Mouse (Mus musculus) neural tube, embryonic 14.5 days (tissue): ENCODE results near the gene Zfp770. TPM values are rescaled to one million over a fixed set of nuclear protein-coding genes. Genes with fewer than 3 reads are reported as not detected.
"Not testable (repeated sequence)": the region's sequence is repeated elsewhere in the genome, so short reads cannot be mapped to it uniquely, and the experiment has no call there.

ENCODE experiments used
- ATAC-seq: fragments of 200-750 bp; cut with Nextera tagmentation; 2 replicates; pipeline ENCODE4 v1.8.0; 2017; ENCODE audit warnings: low read depth, mild to moderate bottlenecking, moderate TSS enrichment, moderate library complexity
- H3K27ac ChIP-seq: fragments of 300-500 bp; sonication (generic); 2 replicates; pipeline ENCODE4 v1.5.1; 2014; ENCODE audit warnings: low read depth, mild to moderate bottlenecking, control low read depth, low read length, moderate library complexity, mixed read lengths
- H3K27me3 ChIP-seq: fragments of 300-500 bp; sonication (generic); 2 replicates; pipeline ENCODE4 v1.6.1; 2014; ENCODE audit warnings: low read length; ENCODE audit not compliant: control insufficient read depth, insufficient read depth
- H3K36me3 ChIP-seq: fragments of 300-500 bp; sonication (generic); 2 replicates; pipeline ENCODE4 v1.6.1; 2014; ENCODE audit warnings: low read length, mixed read lengths; ENCODE audit not compliant: control insufficient read depth, insufficient read depth
- H3K4me1 ChIP-seq: fragments of 300-500 bp; sonication (generic); 2 replicates; pipeline ENCODE4 v1.6.1; 2014; ENCODE audit warnings: low read length; ENCODE audit not compliant: control insufficient read depth, insufficient read depth
- H3K4me2 ChIP-seq: fragments of 300-500 bp; sonication (generic); 2 replicates; pipeline ENCODE4 v1.6.1; 2014; ENCODE audit warnings: mild to moderate bottlenecking, low read depth, low read length, control low read depth
- H3K4me3 ChIP-seq: fragments of 300-500 bp; sonication (generic); 2 replicates; pipeline ENCODE4 v1.5.1; 2014; ENCODE audit warnings: low read depth, low read length, control low read depth, mixed read lengths
- H3K9ac ChIP-seq: fragments of 300-500 bp; sonication (generic); replicated peaks from 2 replicates; pipeline ENCODE4 v1.6.1; 2014; ENCODE audit warnings: low read depth, mild to moderate bottlenecking, control low read depth, low read length, mixed read lengths
- H3K9me3 ChIP-seq: fragments of 300-500 bp; sonication (generic); 2 replicates; pipeline ENCODE4 v1.6.1; 2016; ENCODE audit warnings: low read length; ENCODE audit not compliant: control insufficient read depth
- WGBS: fragments of 180-500 bp; shearing (Covaris S2); extraction: QIAGEN DNeasy Blood & Tissue Kit; methylation state at CpG from one replicate; pipeline ENCODE4 v1.1.7; 2014; 5-methylcytosine and 5-hydroxymethylcytosine counted together
- polyA plus RNA-seq: library from polyadenylated mRNA; unstranded; fragments of >200 nt; fragmentation: Nextera tagmentation; extraction: Ambion mirVana; gene quantifications from 2 replicates; pipeline ENCODE4 v1.2.1, GENCODE M21; 2014

Gene Zfp770
- polyA plus RNA-seq, 1 experiment from 2014 or later, result 10.4 TPM

- Histone ChIP-seq H3K27ac (no peak overlapping the region), H3K36me3 (peaks cover 5% of the 10 kb centered on the region; the same call in 1 of the 2 replicates), H3K4me1 (peaks cover 8% of the 10 kb centered on the region), H3K4me2 (no peak overlapping the region), H3K27me3 (no peaks in the 10 kb centered on the region), H3K4me3 (no peak overlapping the region), H3K9ac (no peak overlapping the region), H3K9me3 (no peaks in the 10 kb centered on the region)
- ATAC-seq, result no peak
- 66% methylated on average over 5 of the region's 5 CpGs for WGBS
Measured at GRCm38 (mm10) chr2:114196421-114196820, 4.8 kb downstream of the Zfp770 start.

GRCm38 (mm10) chr2:114186924-114187323 lies 14.3 kb downstream of the Zfp770 start, which contains the start of gene Aqr:
Gene Aqr (minus strand): TSS chr2:114187024.
- H3K27ac ChIP-seq, ATAC-seq, H3K9me3 ChIP-seq, H3K4me1 ChIP-seq, H3K27me3 ChIP-seq, H3K4me3 ChIP-seq, H3K4me2 ChIP-seq, H3K9ac ChIP-seq, H3K36me3 ChIP-seq: not testable (repeated sequence)
- WGBS, result 90% methylated on average over 1 of the region's 6 CpGs

DNA sequence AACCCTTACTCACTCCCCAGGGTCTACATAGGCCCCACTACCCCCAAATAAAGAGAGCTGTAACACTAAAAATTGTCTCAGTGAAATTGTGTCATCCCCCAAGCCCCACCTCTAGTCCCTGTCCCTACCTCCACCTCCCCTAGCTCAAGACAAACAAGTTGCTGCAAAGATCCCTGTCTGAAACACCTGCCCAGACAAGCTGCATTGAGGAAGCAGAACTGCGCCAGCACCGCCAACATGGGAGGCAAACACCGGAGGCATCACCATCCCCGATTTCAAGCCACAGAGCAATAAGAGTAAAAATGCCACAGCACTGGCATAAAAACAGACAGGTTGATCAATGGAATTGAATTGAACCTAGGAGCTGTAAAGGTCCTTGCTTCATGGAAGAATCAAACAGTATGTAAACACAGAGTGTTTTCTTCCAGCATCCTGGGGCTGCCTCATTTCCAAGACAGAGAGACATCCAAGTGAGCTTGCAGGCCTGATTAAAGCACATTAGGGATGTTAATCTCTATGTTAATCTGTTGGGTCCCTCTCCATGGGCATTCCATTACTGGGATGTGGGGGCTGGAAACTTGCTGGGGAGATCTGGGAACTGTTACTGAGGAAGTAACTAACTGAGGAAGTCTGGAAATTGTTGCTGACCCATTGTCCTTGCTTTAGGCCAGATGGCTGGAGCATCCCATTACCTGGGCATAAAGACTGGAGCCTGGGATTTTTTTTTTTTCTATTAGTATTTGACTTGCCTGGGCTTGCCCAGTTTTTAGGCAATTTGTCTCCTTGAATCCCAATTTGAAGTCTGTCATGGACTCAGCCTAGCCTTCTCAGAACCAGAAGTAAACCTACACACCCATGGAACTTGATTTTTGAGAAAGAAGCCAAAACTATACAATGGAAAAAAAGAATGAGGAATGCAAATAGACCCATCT lies 23.2 kb downstream of the Zfp770 start:
- Histone ChIP-seq H3K9ac (no peak overlapping the region), H3K4me1 (peaks cover 13% of the 10 kb centered on the region), H3K36me3 (no peaks in the 10 kb centered on the region), H3K27me3 (no peaks in the 10 kb centered on the region), H3K27ac (no peak overlapping the region), H3K4me2 (no peak overlapping the region), H3K9me3 (no peaks in the 10 kb centered on the region), H3K4me3 (no peak overlapping the region)
- ATAC-seq, result no peak
- 58% methylated on average over 4 of the region's 4 CpGs for WGBS

GRCm38 (mm10) chr2:114174651-114175484 lies 26.4 kb downstream of the Zfp770 start:
- Histone ChIP-seq H3K4me2 (peak overlapping the region; percentile 97), H3K27ac (no peak overlapping the region), H3K4me3 (peak overlapping the region; percentile 86), H3K27me3 (no peaks in the 10 kb centered on the region), H3K4me1 (peaks cover 13% of the 10 kb centered on the region), H3K36me3 (peaks cover 6% of the 10 kb centered on the region; the same call in 1 of the 2 replicates), H3K9ac (peak overlapping the region; percentile 74), H3K9me3 (no peaks in the 10 kb centered on the region)
- peak; percentile 97 for ATAC-seq
- under 1% methylated on average over 44 of the region's 44 CpGs for WGBS

DNA sequence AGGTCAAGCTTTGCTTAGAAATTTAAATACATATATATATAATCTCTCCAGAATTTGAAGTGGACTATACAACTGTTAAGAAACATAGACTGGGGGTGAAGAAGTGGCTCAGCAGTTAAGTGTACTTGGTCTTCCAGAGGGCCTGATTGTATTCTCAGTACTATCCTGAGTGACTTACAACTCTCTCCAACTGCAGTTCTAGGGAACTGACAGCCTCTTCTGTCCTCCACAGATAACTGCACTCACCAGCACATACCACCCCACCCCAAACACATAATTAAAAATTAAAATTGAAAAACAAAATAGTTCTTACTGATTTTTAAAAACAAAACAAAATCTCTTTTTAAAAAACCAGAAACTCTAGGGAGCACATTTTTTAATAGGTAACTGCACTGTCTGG lies 28.0 kb downstream of the Zfp770 start:
- no peaks in the 10 kb centered on the region for H3K9me3 ChIP-seq
- no peak overlapping the region for H3K27ac ChIP-seq
- peaks cover 13% of the 10 kb centered on the region for H3K4me1 ChIP-seq
- H3K4me2 ChIP-seq, result no peak overlapping the region
- ATAC-seq, result no peak
- no peak overlapping the region for H3K9ac ChIP-seq
- H3K4me3 ChIP-seq, result no peak overlapping the region
- peaks cover 6% of the 10 kb centered on the region; the same call in 1 of the 2 replicates for H3K36me3 ChIP-seq
- no peaks in the 10 kb centered on the region for H3K27me3 ChIP-seq

DNA sequence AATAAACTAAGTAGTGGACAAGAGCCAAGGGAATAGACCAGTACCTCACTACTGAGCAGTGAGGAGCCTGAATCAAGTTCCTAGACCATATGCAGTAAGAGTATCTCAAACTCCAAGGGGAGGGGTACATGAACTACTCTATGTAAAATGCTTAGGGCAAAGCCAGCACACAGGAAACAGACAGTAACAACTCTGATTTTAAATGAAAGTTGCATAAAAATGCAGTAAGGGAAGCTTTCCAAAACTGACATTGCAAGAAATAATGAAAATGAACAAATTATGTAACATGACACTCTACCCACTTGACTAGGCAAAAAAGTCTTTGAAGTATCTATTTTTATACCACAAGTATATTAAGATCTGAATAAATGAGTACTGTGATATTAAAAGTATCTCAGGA lies 33.4 kb downstream of the Zfp770 start:
- no peaks in the 10 kb centered on the region for H3K27me3 ChIP-seq
- no peak overlapping the region for H3K4me3 ChIP-seq
- peaks cover 20% of the 10 kb centered on the region for H3K36me3 ChIP-seq
- no peaks in the 10 kb centered on the region for H3K4me1 ChIP-seq
- H3K27ac ChIP-seq, result no peak overlapping the region
- ATAC-seq, result no peak
- H3K4me2 ChIP-seq, result no peak overlapping the region
- no peak overlapping the region for H3K9ac ChIP-seq
- no peaks in the 10 kb centered on the region for H3K9me3 ChIP-seq

DNA sequence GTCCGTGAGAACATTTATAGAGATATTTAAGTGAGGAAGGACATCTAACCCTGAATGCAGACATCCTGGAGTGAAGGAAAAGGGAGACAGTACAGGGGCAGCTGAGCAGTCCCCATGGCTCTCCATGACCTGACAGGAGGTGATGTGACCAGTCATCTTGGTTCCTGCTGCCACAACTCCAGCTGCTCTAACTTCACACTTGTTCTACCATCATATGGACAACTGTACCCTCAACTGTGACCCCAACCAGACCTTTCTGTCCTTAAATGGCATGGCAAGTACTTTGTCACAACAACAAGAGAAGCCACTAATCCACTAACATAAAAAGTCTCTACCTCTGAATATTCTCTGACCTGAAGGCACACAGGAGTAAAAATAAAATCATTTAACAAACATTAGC lies 39.3 kb downstream of the Zfp770 start:
- Histone ChIP-seq H3K36me3 (peaks cover 35% of the 10 kb centered on the region), H3K4me1 (no peaks in the 10 kb centered on the region), H3K27me3 (no peaks in the 10 kb centered on the region), H3K4me3 (no peak overlapping the region), H3K9ac (no peak overlapping the region), H3K4me2 (no peak overlapping the region), H3K9me3 (no peaks in the 10 kb centered on the region), H3K27ac (no peak overlapping the region)
- 88% methylated on average over 1 of the region's 1 CpGs for WGBS
- no peak for ATAC-seq

- ATAC-seq, result no peak
- 89% methylated on average over 4 of the region's 4 CpGs for WGBS
- Histone ChIP-seq H3K4me3 (no peak overlapping the region), H3K4me1 (no peaks in the 10 kb centered on the region), H3K9ac (no peak overlapping the region), H3K9me3 (no peaks in the 10 kb centered on the region), H3K27ac (no peak overlapping the region), H3K36me3 (peaks cover 50% of the 10 kb centered on the region), H3K4me2 (no peak overlapping the region), H3K27me3 (no peaks in the 10 kb centered on the region)
Measured at GRCm38 (mm10) chr2:114157345-114157744, 43.9 kb downstream of the Zfp770 start.

GRCm38 (mm10) chr2:114156639-114157038 lies 44.6 kb downstream of the Zfp770 start:
- Histone ChIP-seq H3K4me2 (no peak overlapping the region), H3K9ac (no peak overlapping the region), H3K27me3 (no peaks in the 10 kb centered on the region), H3K9me3 (no peaks in the 10 kb centered on the region), H3K4me1 (no peaks in the 10 kb centered on the region), H3K36me3 (peaks cover 48% of the 10 kb centered on the region), H3K27ac (no peak overlapping the region), H3K4me3 (no peak overlapping the region)
- no peak for ATAC-seq
- 92% methylated on average over 1 of the region's 1 CpGs for WGBS
